Mouse (Mus musculus): Measurements from ENCODE around the gene Bcas1. TPM values are rescaled to one million over a fixed set of nuclear protein-coding genes. Genes with fewer than 3 reads are reported as not detected.
A peak's percentile ranks its signal among the peaks of the same experiment; 100 is the strongest.

The Bcas1 gene
- polyA plus RNA-seq, 1 experiment from 2014 or later: 1.4 TPM

DNA sequence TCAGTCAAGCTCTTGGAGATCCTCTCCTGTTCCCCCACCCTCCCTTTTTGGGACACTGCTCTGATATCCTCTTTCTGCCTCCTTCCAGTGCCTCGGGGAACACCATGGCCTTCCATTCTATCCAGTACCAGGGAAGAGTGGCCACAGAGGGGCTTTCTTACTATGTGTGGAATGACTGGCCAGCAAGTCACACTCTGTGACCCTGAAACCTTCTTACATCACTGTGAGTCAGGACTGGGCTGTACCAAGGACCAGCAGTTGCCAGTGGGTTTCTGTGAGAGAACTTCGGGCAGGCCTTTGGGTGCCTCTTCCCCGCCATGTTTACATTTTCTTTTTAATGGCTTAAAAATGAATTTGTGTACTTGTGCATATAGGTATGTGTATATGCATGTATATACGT, 75.4 kb downstream of the Bcas1 start:
- Histone ChIP-seq H3K4me3 (ENCODE audit: low read depth, low read length) (no peak overlapping the region), H3K36me3 (ENCODE audit: insufficient read depth) (no peaks in the 10 kb centered on the region), H3K27me3 (ENCODE audit: insufficient read depth, low read length) (no peaks in the 10 kb centered on the region), H3K4me1 (ENCODE audit: insufficient read depth) (0 out of 2 replicates have a peak, but pooled peaks cover 9% of the 10 kb centered on the region), H3K4me2 (no peak overlapping the region), H3K9ac (no peak overlapping the region), H3K9me3 (ENCODE audit: low read depth, low read length) (no peaks in the 10 kb centered on the region), H3K27ac (ENCODE audit: low read depth) (no peak overlapping the region)
- ATAC-seq (ENCODE audit: insufficient read depth) (no peak), DNase-seq (no peak)
- WGBS: 87% methylated on average over 4 of the region's 4 CpGs
- TF ChIP-seq CTCF (IDR thresholded peaks at IDR 0.05; ENCODE audit: low read depth): no peak

DNA sequence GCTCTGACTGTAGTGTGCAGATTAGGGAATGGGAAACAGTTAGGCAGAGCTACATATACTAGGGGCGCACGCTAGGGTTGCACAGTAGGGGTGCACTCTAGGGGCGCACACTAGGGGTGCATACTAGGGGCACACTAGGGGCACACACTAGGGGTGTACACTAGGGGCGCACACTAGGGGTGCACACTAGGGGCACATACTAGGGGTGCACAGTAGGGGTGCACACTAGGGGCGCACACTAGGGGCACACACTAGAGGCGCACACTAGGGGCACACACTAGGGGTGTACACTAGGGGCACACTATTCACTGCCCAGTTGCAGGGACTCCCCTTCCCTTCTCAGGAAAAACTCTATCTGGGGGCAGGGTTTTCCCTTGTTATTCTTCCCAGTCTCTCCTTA, 75.8 kb downstream of the Bcas1 start:
- Histone ChIP-seq H3K4me2 (no peak overlapping the region), H3K4me1 (ENCODE audit: insufficient read depth) (0 out of 2 replicates have a peak, but pooled peaks cover 10% of the 10 kb centered on the region), H3K9me3 (ENCODE audit: low read depth, low read length) (no peaks in the 10 kb centered on the region), H3K27me3 (ENCODE audit: insufficient read depth, low read length) (no peaks in the 10 kb centered on the region), H3K9ac (no peak overlapping the region), H3K27ac (ENCODE audit: low read depth) (no peak overlapping the region), H3K36me3 (ENCODE audit: insufficient read depth) (no peaks in the 10 kb centered on the region), H3K4me3 (ENCODE audit: low read depth, low read length) (no peak overlapping the region)
- WGBS: 85% methylated on average over 6 of the region's 6 CpGs
- ATAC-seq (ENCODE audit: insufficient read depth): no peak
- no peak for TF ChIP-seq CTCF (IDR thresholded peaks at IDR 0.05; ENCODE audit: low read depth)
- no peak for DNase-seq

DNA sequence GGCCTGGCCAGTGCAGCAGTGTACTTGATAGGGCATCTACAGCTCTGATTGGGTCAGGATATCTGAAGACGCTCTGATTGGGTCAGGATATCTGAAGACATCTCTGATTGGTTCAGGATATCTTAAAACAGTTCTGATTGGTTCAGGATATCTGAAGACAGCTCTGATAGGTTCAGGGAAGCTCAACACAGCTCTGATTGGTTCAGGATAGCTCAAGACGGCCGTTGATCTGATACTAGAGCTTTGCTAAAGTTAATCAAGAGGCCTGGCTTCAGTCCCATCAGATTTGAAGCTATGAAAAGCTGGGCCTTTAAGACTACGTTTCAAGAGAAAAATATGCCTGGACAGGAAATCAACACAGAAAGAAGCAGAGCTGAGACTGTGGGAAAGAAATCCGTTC, 77.9 kb downstream of the Bcas1 start:
- H3K9ac ChIP-seq: no peak overlapping the region
- no peaks in the 10 kb centered on the region for H3K9me3 ChIP-seq (ENCODE audit: low read depth, low read length)
- DNase-seq: peak; percentile 68
- ATAC-seq (ENCODE audit: insufficient read depth): peak; percentile 40; the same call in 1 of the 2 replicates
- no peaks in the 10 kb centered on the region for H3K27me3 ChIP-seq (ENCODE audit: insufficient read depth, low read length)
- H3K27ac ChIP-seq (ENCODE audit: low read depth): 0 out of 2 replicates have a peak overlapping the region, but pooled peaks have one; percentile 30
- H3K36me3 ChIP-seq (ENCODE audit: insufficient read depth): no peaks in the 10 kb centered on the region
- peaks cover 18% of the 10 kb centered on the region for H3K4me1 ChIP-seq (ENCODE audit: insufficient read depth)
- no peak overlapping the region for H3K4me2 ChIP-seq
- 52% methylated on average over 5 of the region's 5 CpGs for WGBS
- no peak overlapping the region for H3K4me3 ChIP-seq (ENCODE audit: low read depth, low read length)
- no peak for TF ChIP-seq CTCF (IDR thresholded peaks at IDR 0.05; ENCODE audit: low read depth)

DNA sequence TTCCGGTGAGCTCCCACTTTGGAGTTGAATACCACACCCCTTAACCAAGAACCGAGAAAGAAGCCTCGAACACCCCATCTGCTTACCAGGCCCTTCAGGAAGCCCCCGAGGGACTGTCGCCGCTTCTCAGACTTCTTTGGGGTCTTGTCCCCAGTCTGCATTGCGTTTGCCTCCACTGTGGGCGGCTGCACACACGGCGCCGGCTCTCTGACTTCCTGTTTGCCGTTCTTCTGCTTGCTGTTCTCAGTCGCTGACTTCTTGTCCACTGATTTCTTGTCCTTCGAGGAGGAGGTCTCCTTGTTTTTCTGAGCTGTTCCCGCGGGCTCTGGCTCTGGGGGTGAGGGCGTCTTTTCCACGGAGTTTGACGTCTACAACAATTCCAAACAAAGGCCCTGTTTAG, 78.5 kb downstream of the Bcas1 start:
- Histone ChIP-seq H3K4me2 (no peak overlapping the region), H3K9me3 (ENCODE audit: low read depth, low read length) (no peaks in the 10 kb centered on the region), H3K4me1 (ENCODE audit: insufficient read depth) (peaks cover 24% of the 10 kb centered on the region), H3K27me3 (ENCODE audit: insufficient read depth, low read length) (no peaks in the 10 kb centered on the region), H3K9ac (no peak overlapping the region), H3K4me3 (ENCODE audit: low read depth, low read length) (no peak overlapping the region), H3K36me3 (ENCODE audit: insufficient read depth) (no peaks in the 10 kb centered on the region), H3K27ac (ENCODE audit: low read depth) (no peak overlapping the region)
- ATAC-seq (ENCODE audit: insufficient read depth) (no peak), DNase-seq (no peak)
- WGBS: 70% methylated on average over 19 of the region's 19 CpGs
- TF ChIP-seq CTCF (IDR thresholded peaks at IDR 0.05; ENCODE audit: low read depth): no peak

DNA sequence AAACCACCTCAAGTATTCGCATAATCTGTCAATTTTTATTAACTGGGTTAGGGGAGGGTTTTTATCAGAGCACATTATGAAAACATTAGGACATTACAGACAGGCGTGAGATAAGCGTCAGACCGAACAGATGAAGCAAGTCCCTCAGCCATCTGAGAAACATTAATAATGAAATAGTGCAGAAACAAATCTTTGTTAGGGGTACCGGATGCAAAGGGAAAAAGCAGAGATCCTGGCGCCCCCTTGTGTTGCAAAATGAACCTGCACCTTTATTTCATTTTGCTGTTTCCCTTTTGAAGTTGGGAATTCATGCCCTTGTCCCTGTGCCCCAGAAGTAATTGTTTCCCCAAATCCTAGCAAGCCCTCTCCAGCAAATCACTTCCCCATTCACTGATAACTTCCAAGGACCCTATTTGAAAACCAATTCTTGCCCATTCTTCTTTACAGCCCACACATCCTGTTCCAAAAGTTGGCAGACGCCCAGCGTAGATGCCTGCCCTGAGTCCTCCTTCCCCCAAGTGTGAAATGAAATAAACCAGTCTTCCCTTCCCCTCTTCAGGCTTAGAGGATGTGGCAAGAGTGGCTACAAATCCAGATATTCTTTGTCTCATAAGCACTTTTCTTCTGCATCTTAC, 80.4 kb downstream of the Bcas1 start:
- WGBS: 20% methylated on average over 8 of the region's 8 CpGs
- H3K4me3 ChIP-seq (ENCODE audit: low read depth, low read length): no peak overlapping the region
- no peaks in the 10 kb centered on the region for H3K27me3 ChIP-seq (ENCODE audit: insufficient read depth, low read length)
- H3K9me3 ChIP-seq (ENCODE audit: low read depth, low read length): no peaks in the 10 kb centered on the region
- DNase-seq (peak; percentile 93), ATAC-seq (ENCODE audit: insufficient read depth) (peak; percentile 60; the same call in 1 of the 2 replicates)
- H3K9ac ChIP-seq: no peak overlapping the region
- H3K36me3 ChIP-seq (ENCODE audit: insufficient read depth): no peaks in the 10 kb centered on the region
- peaks cover 30% of the 10 kb centered on the region for H3K4me1 ChIP-seq (ENCODE audit: insufficient read depth)
- peak overlapping the region; percentile 29; the same call in 1 of the 2 replicates for H3K4me2 ChIP-seq
- H3K27ac ChIP-seq (ENCODE audit: low read depth): peak overlapping the region; percentile 73
- TF ChIP-seq CTCF (IDR thresholded peaks at IDR 0.05; ENCODE audit: low read depth): peak; percentile 85

DNA sequence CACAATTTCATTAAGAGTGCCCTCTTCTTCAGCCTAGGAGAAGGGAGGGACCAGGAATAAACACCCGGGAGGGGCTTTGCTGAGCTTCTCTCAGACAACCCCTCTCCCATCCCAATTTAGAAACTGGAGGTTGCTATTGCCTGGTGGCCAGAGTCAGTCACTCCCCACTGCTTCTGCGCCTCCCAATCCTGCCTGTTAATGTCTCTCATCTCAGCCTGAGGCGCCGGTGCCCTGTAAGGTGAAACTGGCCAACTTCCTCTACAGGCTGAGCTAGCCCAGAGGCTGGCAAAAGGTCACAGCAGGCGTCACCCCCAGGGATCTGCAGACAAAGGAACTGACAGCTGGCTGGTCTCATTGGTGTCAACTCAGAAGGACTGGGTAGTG, 82.2 kb downstream of the Bcas1 start:
- Histone ChIP-seq H3K27me3 (ENCODE audit: insufficient read depth, low read length) (no peaks in the 10 kb centered on the region), H3K4me3 (ENCODE audit: low read depth, low read length) (no peak overlapping the region), H3K4me1 (ENCODE audit: insufficient read depth) (peaks cover 30% of the 10 kb centered on the region), H3K4me2 (no peak overlapping the region), H3K36me3 (ENCODE audit: insufficient read depth) (no peaks in the 10 kb centered on the region), H3K9ac (no peak overlapping the region), H3K9me3 (ENCODE audit: low read depth, low read length) (no peaks in the 10 kb centered on the region), H3K27ac (ENCODE audit: low read depth) (peak overlapping the region; percentile 83)
- ATAC-seq (ENCODE audit: insufficient read depth) (no peak), DNase-seq (no peak)
- 17% methylated on average over 5 of the region's 5 CpGs for WGBS
- no peak for TF ChIP-seq CTCF (IDR thresholded peaks at IDR 0.05; ENCODE audit: low read depth)

DNA sequence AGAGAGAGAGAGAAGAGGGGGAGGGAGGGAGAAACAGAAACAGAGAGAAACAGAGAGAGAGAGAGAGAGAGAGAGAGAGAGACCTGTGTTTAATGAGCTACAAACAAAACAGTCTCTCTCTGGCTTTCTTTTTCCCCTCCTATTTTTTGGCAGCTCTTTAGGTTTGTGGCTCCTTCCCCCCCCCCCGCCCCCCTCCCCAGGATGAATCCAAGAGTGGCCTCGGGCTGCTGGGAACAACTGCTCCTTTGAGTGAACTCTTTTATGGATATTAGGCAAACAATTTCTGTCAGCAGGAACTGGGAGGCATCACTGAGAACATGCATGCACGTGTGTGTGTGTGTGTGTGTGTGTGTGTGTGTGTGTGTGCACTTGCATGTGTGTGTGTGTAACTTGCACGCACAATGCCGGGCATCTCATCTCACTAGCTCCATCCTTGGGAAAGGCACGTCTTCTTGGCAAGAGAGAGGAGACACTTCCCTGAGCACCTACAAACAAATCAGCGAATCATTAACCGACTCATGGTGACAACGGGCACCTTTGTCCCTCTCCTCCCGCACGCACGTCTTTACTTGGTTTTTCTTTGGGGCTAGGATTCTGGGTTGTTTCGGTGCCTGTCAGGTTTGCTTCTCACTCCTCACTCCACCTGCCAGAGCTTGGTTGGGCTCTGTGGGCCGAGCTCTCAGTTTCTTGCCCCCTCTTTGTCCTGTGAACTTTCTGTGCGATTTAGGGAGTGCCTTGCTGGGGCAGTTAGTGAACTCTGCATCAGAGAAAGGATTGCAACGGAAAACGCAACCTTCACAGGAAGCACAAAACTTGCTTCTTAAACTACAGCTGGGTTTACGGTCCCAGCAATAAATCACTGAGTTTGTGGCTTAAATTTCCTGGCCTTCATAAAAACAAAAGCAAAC, 82.9 kb downstream of the Bcas1 start:
- 15% methylated on average over 18 of the region's 18 CpGs for WGBS

More for the DNA sequence above, 82.9 kb downstream of the Bcas1 start:
- Histone ChIP-seq H3K27ac (ENCODE audit: low read depth) (peak overlapping the region; percentile 83), H3K4me3 (ENCODE audit: low read depth, low read length) (no peak overlapping the region), H3K36me3 (ENCODE audit: insufficient read depth) (no peaks in the 10 kb centered on the region), H3K4me1 (ENCODE audit: insufficient read depth) (peaks cover 30% of the 10 kb centered on the region), H3K27me3 (ENCODE audit: insufficient read depth, low read length) (no peaks in the 10 kb centered on the region), H3K9me3 (ENCODE audit: low read depth, low read length) (no peaks in the 10 kb centered on the region), H3K4me2 (0 out of 2 replicates have a peak overlapping the region, but pooled peaks have one; percentile 7), H3K9ac (no peak overlapping the region)
- DNase-seq: peak; percentile 54
- TF ChIP-seq CTCF (IDR thresholded peaks at IDR 0.05; ENCODE audit: low read depth): no peak
- ATAC-seq (ENCODE audit: insufficient read depth): no peak
